Mouse (Mus musculus) stomach, postnatal 0 days (tissue): ENCODE results near the gene Edaradd. TPM values are rescaled to one million over a fixed set of nuclear protein-coding genes. Genes with fewer than 3 reads are reported as not detected.

ENCODE experiments used
- ATAC-seq: fragments of 200-750 bp; cut with Nextera tagmentation; 2 replicates; pipeline ENCODE4 v1.8.0; 2017; ENCODE audit not compliant: low FRiP score, low TSS enrichment
- DNase-seq: peaks from one replicate; pipeline ENCODE4 v3.0.0-alpha.2; 2016; ENCODE audit warnings: low spot score
- H3K27ac ChIP-seq: fragments of 300-500 bp; sonication (generic); replicated peaks from 2 replicates; pipeline ENCODE4 v1.5.1; 2014; ENCODE audit warnings: mild to moderate bottlenecking, control low read depth
- H3K27me3 ChIP-seq: fragments of 300-500 bp; sonication (generic); 2 replicates; pipeline ENCODE4 v1.6.1; 2014; ENCODE audit warnings: low read length; ENCODE audit not compliant: control insufficient read depth, insufficient read depth
- H3K36me3 ChIP-seq: fragments of 300-500 bp; sonication (generic); 2 replicates; pipeline ENCODE4 v1.6.1; 2014; ENCODE audit warnings: low read length, mixed read lengths; ENCODE audit not compliant: control insufficient read depth, insufficient read depth
- H3K4me1 ChIP-seq: fragments of 300-500 bp; sonication (generic); replicated peaks from 2 replicates; pipeline ENCODE4 v1.6.1; 2014; ENCODE audit warnings: antibody characterized with exemption; ENCODE audit not compliant: control insufficient read depth, insufficient read depth
- H3K4me2 ChIP-seq: fragments of 300-500 bp; sonication (generic); replicated peaks from 2 replicates; pipeline ENCODE4 v1.6.1; 2014; ENCODE audit warnings: low read depth, mild to moderate bottlenecking, control low read depth, moderate library complexity
- H3K4me3 ChIP-seq: fragments of 300-500 bp; sonication (generic); 2 replicates; pipeline ENCODE4 v1.5.1; 2014; ENCODE audit warnings: low read depth, low read length, control low read depth
- H3K9ac ChIP-seq: fragments of 300-500 bp; sonication (generic); 2 replicates; pipeline ENCODE4 v1.6.1; 2014; ENCODE audit warnings: mild to moderate bottlenecking, low read length, control low read depth, mixed read lengths
- H3K9me3 ChIP-seq: fragments of 300-500 bp; sonication (generic); 2 replicates; pipeline ENCODE4 v1.6.1; 2016; ENCODE audit warnings: low read length; ENCODE audit not compliant: control insufficient read depth
- CTCF ChIP-seq: IDR thresholded peaks from 2 replicates; pipeline ENCODE4 v1.5.1; 2016; ENCODE audit warnings: antibody characterized with exemption, low read depth, mild to moderate bottlenecking, moderate library complexity
- EP300 ChIP-seq: optimal IDR thresholded peaks from 2 replicates; pipeline ENCODE3; 2016; ENCODE audit warnings: antibody characterized with exemption
- WGBS: fragments of 180-500 bp; shearing (Covaris S2); extraction: QIAGEN DNeasy Blood & Tissue Kit; methylation state at CpG from one replicate; pipeline ENCODE4 v1.1.7; 2014; 5-methylcytosine and 5-hydroxymethylcytosine counted together
- polyA plus RNA-seq: library from polyadenylated mRNA; unstranded; fragments of >200 nt; fragmentation: Nextera tagmentation; extraction: Ambion mirVana; gene quantifications from 2 replicates; pipeline ENCODE4 v1.2.1, GENCODE M21; 2015

The Edaradd gene
- polyA plus RNA-seq, 1 experiment from 2014 or later, result 2.2 TPM

- TF ChIP-seq CTCF, result no peak
- TF ChIP-seq EP300, result no peak
- no peaks in the 10 kb centered on the region for H3K4me1 ChIP-seq
- no peak overlapping the region for H3K27ac ChIP-seq
- DNase-seq (no peak), ATAC-seq (no peak)
- H3K27me3 ChIP-seq, result no peaks in the 10 kb centered on the region
- WGBS, result 45% methylated on average over 2 of the region's 2 CpGs
- H3K4me2 ChIP-seq, result no peak overlapping the region
- peaks cover 13% of the 10 kb centered on the region for H3K36me3 ChIP-seq
- H3K9ac ChIP-seq, result no peak overlapping the region
- H3K4me3 ChIP-seq, result no peak overlapping the region
- no peaks in the 10 kb centered on the region for H3K9me3 ChIP-seq
Observed at GRCm38 (mm10) chr13:12442008-12442587, 78.1 kb downstream of the Edaradd start.

GRCm38 (mm10) chr13:12440813-12441212 lies 79.4 kb downstream of the Edaradd start:
- H3K9me3 ChIP-seq, result no peaks in the 10 kb centered on the region
- TF ChIP-seq CTCF, result no peak
- TF ChIP-seq EP300, result no peak
- no peak for ATAC-seq
- 83% methylated on average over 6 of the region's 6 CpGs for WGBS
- no peak overlapping the region for H3K4me3 ChIP-seq
- no peaks in the 10 kb centered on the region for H3K27me3 ChIP-seq
- no peak overlapping the region for H3K27ac ChIP-seq
- no peak overlapping the region for H3K9ac ChIP-seq
- no peaks in the 10 kb centered on the region for H3K4me1 ChIP-seq
- no peak overlapping the region for H3K4me2 ChIP-seq
- DNase-seq, result no peak
- peaks cover 10% of the 10 kb centered on the region; the same call in 1 of the 2 replicates for H3K36me3 ChIP-seq

- no peak for DNase-seq
- no peak for TF ChIP-seq EP300
- TF ChIP-seq CTCF, result no peak
- ATAC-seq, result no peak
- Histone ChIP-seq H3K27ac (no peak overlapping the region), H3K36me3 (peaks cover 19% of the 10 kb centered on the region), H3K4me1 (no peaks in the 10 kb centered on the region), H3K9me3 (no peaks in the 10 kb centered on the region), H3K9ac (no peak overlapping the region), H3K4me3 (no peak overlapping the region), H3K4me2 (no peak overlapping the region), H3K27me3 (no peaks in the 10 kb centered on the region)
- WGBS, result 92% methylated on average over 3 of the region's 3 CpGs
Observed at GRCm38 (mm10) chr13:12439586-12439985, 80.7 kb downstream of the Edaradd start.

GRCm38 (mm10) chr13:12433843-12434242 lies 86.4 kb downstream of the Edaradd start:
- Histone ChIP-seq H3K36me3 (peaks cover 25% of the 10 kb centered on the region), H3K27me3 (no peaks in the 10 kb centered on the region), H3K4me3 (no peak overlapping the region), H3K27ac (no peak overlapping the region), H3K9me3 (no peaks in the 10 kb centered on the region), H3K4me2 (no peak overlapping the region), H3K9ac (no peak overlapping the region), H3K4me1 (no peaks in the 10 kb centered on the region)
- WGBS, result 74% methylated on average over 5 of the region's 5 CpGs
- ATAC-seq, result no peak
- no peak for DNase-seq
- TF ChIP-seq EP300 (no peak), CTCF (no peak)

GRCm38 (mm10) chr13:12428556-12428955 lies 91.7 kb downstream of the Edaradd start:
- H3K4me2 ChIP-seq, result no peak overlapping the region
- H3K4me3 ChIP-seq, result no peak overlapping the region
- no peak overlapping the region for H3K27ac ChIP-seq
- 92% methylated on average over 13 of the region's 13 CpGs for WGBS
- H3K27me3 ChIP-seq, result no peaks in the 10 kb centered on the region
- ATAC-seq (no peak), DNase-seq (no peak)
- no peaks in the 10 kb centered on the region for H3K4me1 ChIP-seq
- no peak overlapping the region for H3K9ac ChIP-seq
- TF ChIP-seq CTCF, result no peak
- TF ChIP-seq EP300, result no peak
- H3K36me3 ChIP-seq, result peaks cover 29% of the 10 kb centered on the region
- no peaks in the 10 kb centered on the region for H3K9me3 ChIP-seq

Other genes with a start within 250 kb of the Edaradd start
- gene Actn2, start 179.7 kb downstream of the Edaradd start, polyA plus RNA-seq, result 2.3 and 2.8 TPM in 2 replicates
- 5.3 and 6.2 TPM in 2 replicates for gene Heatr1, start 125.4 kb downstream of the Edaradd start, polyA plus RNA-seq
- 24.0 and 26.1 TPM in 2 replicates for gene Lgals8, start 55.5 kb downstream of the Edaradd start, polyA plus RNA-seq
- 7.9 TPM in 2 replicates for gene Ero1lb, start 45.4 kb upstream of the Edaradd start, polyA plus RNA-seq